Mouse (Mus musculus): ENCODE data around the gene Pkn1. TPM values are rescaled to one million over a fixed set of nuclear protein-coding genes. Genes with fewer than 3 reads are reported as not detected.

Gene Pkn1
- polyA plus RNA-seq, 1 experiment from 2014 or later, result 35.3 TPM

Small RNA genes lying within 50 kb of the gene (microRNA-seq; reads per million reads assigned to microRNA genes)
- gene Mir1668, result not detected

Other genes with a start within 250 kb of the Pkn1 start
- gene Scoc, start 240.8 kb downstream of the Pkn1 start, polyA plus RNA-seq (2016; fragmentation: Nextera tagmentation; extraction: Ambion mirVana), result 171 and 182 TPM in 2 replicates
- gene Olfr370, start 163.4 kb downstream of the Pkn1 start, polyA plus RNA-seq (2016; fragmentation: Nextera tagmentation; extraction: Ambion mirVana), result not detected in 2 replicates
- gene Ndufb7, start 132.5 kb downstream of the Pkn1 start, polyA plus RNA-seq (2016; fragmentation: Nextera tagmentation; extraction: Ambion mirVana), result 329 and 353 TPM in 2 replicates
- 600 and 631 TPM in 2 replicates for gene Tecr, start 91.2 kb downstream of the Pkn1 start, polyA plus RNA-seq (2016; fragmentation: Nextera tagmentation; extraction: Ambion mirVana)
- gene Dnajb1, start 91.0 kb downstream of the Pkn1 start, polyA plus RNA-seq (2016; fragmentation: Nextera tagmentation; extraction: Ambion mirVana), result 66.4 and 67.7 TPM in 2 replicates
- 198 and 204 TPM in 2 replicates for gene Gipc1, start 46.5 kb downstream of the Pkn1 start, polyA plus RNA-seq (2016; fragmentation: Nextera tagmentation; extraction: Ambion mirVana)
- 0.75 and 0.97 TPM in 2 replicates for gene Ptger1, start 32.5 kb downstream of the Pkn1 start, polyA plus RNA-seq (2016; fragmentation: Nextera tagmentation; extraction: Ambion mirVana)
- 184 and 186 TPM in 2 replicates for gene Ddx39, start 16.0 kb upstream of the Pkn1 start, polyA plus RNA-seq (2016; fragmentation: Nextera tagmentation; extraction: Ambion mirVana)
- gene Adgre5, start 42.1 kb upstream of the Pkn1 start, polyA plus RNA-seq (2016; fragmentation: Nextera tagmentation; extraction: Ambion mirVana), result 13.9 and 16.7 TPM in 2 replicates
- 30.2 and 30.4 TPM in 2 replicates for gene Adgrl1, start 200.9 kb upstream of the Pkn1 start, polyA plus RNA-seq (2016; fragmentation: Nextera tagmentation; extraction: Ambion mirVana)

Measured in midbrain, embryonic 12.5 days (tissue).